Mouse (Mus musculus) skeletal muscle tissue, adult 2 months (tissue): ENCODE results near the gene Gbp7.
"Not testable (repeated sequence)": the region's sequence is repeated elsewhere in the genome, so short reads cannot be mapped to it uniquely, and the experiment has no call there.

Experiments used
- DNase-seq: peaks from one replicate; pipeline ENCODE4 v3.0.0-alpha.2; 2012; ENCODE audit warnings: low read depth, low spot score

Gbp7 gene

DNA sequence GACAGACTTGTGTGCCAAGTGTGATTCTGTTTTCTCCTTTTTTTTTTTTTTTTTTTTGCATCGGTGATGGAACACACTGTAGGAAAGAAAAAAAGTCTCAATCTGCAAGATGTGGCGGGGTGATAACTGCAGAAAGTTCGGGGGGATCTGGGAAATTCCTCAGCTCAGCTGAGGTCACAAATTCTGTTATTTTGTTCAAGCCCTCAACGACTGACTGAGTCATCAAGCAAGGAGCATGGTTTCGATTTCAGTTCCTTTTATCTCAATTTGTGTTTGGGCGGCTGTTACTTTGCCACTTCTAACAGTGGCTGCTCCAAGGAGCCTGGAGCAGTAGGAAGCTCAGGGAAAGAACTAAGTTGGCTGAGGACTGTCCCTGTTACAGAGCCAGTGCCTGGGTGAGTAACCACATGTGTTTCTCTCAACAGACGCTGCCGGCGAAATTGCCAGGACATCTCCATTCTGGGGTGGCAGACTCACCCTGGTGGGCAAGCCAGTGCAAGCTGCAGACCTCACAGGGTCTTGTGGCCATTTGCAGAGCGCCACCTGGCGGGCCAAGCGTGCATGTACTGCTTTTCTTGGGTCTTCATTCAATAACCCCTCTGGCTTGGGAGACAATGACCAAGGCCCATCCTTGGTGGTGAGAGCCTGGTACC is 30.3 kb downstream of the Gbp7 start:
- peak; percentile 77 for DNase-seq

DNA sequence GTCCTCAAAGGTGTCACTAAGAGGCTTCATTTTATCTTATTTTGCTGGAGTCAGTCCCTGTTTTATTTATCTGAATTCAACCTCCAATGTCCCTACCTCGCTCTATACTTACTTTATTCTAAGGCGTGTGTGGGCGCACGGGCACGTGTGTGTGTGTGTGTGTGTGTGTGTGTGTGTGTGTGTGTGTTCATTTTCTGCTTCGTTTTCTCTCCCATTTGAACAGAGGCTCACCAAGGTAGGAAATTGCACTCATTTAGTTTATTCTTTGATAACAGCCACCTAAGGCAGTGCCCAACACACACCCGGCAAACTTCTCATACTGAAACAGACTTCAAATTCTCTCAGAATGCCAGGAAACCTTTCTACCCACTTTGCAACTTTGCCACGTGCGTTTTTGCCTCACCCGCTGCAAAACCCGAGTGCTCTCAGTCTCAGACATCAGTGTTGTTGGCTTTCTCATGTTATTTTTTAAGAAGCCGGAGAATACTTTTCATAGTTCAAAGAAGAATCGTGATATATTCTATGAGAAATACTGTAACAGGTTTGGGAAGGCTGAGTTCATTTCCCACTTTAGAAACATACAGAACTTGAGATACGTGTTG is 31.0 kb downstream of the Gbp7 start:
- no peak for DNase-seq

GRCm38 (mm10) chr3:142561666-142562065 is 31.5 kb downstream of the Gbp7 start:
- DNase-seq: no peak

GRCm38 (mm10) chr3:142567490-142567889 is 37.3 kb downstream of the Gbp7 start:
- not testable (repeated sequence) for DNase-seq

GRCm38 (mm10) chr3:142570738-142571137 is 40.6 kb downstream of the Gbp7 start:
- no peak for DNase-seq

DNA sequence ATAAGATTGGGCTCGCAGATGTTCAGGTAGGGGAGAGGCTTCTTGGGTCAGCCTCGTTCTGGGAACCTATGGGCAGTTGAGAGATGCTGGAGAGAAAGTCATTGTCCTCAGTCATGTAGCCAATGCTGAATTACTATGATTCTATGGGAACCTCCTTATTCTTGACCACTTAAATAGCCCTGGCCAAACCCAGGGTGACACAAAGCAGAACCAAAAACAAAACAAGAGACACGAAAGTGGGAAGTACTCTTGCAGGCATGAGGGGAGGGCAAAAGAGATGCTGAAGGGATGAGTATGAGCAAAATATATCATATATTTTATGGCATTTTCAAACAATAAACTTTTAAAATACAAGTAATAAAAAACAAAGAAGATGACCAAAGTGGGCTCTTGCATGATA is 47.0 kb downstream of the Gbp7 start:
- no peak for DNase-seq

DNA sequence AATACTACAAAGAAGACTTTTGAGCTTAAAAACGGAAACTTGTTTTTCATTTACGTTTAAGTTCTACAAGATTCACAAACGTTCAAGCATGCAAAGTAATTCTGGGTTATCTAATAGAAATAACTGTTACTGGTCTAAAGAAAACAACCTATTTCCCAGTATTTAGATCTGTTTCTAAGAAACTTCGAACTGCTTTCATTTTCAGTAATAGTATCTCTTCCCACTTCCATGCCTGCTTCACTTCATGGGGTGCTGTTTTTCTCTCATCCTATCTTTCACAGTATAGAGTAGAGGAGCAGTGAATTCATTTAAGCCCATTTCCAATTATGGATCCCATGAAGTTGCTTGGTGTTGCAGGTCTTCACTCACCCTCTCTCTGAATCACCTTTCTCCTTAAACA is 48.2 kb downstream of the Gbp7 start:
- DNase-seq: no peak

- DNase-seq: no peak
Observed at GRCm38 (mm10) chr3:142583067-142583466, 52.9 kb downstream of the Gbp7 start.

- DNase-seq: no peak
Observed at GRCm38 (mm10) chr3:142587386-142587785, 57.2 kb downstream of the Gbp7 start.

GRCm38 (mm10) chr3:142588888-142589287 is 58.7 kb downstream of the Gbp7 start:
- DNase-seq: no peak

DNA sequence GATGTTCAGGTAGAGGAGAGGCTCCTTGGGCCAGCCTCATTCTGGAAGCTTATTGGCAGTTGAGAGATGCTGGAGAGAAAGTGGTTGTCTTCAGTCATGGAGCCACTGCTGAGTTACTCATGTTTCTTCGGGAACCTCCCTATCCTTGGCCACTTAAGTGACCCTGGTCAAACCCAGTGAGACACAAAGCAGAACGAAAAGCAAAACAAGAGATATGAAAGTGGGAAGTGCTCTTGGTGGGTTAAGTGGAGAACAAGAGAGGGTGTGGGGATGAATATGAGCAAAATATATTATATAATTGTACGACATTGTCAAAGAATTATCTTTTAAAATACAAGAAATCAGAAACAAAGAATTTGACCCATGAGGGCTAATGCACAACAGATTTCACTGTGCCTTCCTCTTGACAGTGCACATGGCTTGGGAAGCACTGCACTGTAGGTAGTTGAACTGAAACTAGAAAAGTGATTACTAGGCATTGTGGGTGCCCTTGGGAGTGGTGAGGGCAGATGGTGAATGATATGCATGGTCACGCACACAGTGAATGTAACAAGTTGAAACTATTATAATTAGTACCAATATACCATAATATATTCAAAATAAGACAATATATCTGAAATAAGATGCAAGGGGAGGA is 60.4 kb downstream of the Gbp7 start:
- DNase-seq: no peak

DNA sequence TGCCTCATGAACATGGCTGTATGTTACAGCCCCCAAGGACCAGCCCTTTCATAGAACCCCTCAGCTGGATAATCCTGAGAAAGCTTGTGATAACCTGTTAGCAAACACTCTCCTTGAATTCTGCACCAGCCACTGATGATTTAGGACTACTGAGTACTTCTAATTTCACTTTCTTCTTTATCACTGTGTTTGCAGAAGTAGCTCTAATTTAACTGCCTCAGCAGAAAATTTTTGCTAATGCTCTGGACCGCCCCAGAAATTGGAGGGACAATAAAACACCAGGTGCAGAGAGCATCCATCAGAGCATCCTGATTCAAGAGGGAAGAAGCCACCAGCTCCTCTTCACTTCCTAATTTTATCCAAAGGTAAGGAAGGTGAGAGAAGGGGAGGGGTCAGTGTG is 64.4 kb downstream of the Gbp7 start, which contains the start of gene Gbp2b:
TSS of gene Gbp2b (plus strand) at position 301 of the 400 bp plus-strand sequence.
- DNase-seq: no peak

DNA sequence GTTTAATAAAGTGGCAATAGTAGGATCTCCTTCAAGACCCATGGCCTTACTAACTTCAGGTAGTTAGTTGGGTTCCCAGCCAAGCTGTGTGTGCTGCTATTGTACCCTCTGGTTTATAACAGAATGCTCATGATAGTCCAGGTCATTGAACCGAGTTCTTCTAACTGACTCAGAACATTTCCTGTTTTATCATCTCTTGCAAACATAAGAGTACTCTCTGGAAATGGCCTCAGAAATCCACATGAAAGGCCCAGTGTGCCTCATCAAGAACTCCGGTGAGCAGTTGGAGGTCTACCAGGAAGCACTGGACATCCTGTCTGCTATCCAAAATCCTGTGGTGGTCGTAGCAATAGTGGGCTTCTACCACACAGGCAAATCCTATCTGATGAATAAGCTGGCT is 67.8 kb downstream of the Gbp7 start:
- no peak for DNase-seq
